Mouse (Mus musculus): Measurements from ENCODE around the gene Jhy.

Gene Jhy

DNA sequence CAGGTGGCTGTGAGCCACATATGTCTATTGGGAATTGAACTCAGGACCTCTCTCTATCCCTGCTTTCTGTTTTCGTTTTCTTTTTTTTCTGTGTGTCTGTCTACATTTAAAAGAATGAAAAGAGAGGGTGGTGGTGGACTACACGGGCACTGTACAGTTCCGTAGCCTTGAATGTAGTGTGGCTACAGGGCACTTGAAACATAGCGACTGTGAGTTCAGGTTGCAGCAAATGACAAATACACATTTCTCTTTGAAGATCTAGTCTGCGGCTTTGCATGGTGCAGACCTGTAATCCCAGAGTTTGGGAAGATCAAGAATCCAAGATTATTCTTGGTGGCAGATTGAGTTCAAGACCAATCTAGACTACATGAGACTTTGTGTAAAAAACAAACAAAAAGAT lies 93.6 kb downstream of the Jhy start:
- in situ Hi-C loops (cut with MboI; ENCODE audit: unreplicated experiment in 2 of 2): no loop called here

DNA sequence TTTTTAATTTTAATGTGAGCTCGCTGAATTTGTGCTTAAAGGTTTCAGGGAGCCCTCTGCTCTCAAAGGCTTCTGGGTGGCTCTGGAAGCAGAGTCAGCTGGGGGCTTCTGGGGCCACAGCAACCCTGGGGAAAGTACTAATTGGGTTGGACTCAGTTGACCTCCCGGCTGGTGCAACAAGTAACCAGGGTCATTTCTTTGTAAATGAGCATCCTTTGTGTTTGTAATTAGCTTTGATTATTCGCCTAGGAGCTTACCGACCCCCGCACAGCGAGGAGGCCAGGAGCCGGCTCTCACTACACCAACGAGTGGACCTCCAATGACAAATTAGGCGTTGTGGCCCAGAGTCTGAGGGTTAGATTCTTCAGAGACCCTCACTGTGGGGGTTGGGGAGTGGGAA lies 104.7 kb downstream of the Jhy start:
- in situ Hi-C loops (cut with MboI; ENCODE audit: unreplicated experiment in 2 of 2): no loop called here

DNA sequence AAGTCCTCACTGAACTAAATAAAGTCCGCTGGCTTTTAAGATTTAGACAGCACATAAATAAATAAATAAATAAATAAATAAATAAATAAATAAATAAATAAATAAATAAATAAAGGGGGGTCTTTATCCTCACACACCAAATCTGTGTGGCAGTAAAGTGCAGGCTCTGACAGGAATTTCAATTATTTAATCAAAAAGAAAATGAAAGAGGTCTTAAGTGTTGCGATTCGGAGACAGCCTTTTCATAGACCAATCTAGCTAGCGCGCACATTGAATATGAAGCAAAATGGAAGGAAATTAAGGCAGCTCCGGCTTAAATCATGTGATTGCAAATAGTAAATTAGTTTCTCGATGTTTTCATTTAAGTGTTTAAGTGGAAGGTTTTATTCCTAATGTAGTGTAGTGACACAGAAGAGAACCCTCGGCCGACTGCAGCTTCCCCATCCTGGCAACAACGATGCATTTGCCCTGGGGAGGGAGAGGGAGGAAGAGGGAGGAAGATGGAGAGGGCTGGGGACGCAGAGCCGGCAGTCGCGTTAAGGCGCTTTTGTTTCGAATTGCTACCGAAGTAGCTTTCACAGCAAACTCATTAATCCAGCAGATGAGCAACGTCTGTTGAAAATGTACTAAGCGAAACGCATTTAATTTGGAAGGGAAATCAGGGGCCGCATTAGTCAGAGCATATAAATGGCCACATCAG lies 105.3 kb downstream of the Jhy start:
- in situ Hi-C loops (cut with MboI; ENCODE audit: unreplicated experiment in 2 of 2): no loop called here

DNA sequence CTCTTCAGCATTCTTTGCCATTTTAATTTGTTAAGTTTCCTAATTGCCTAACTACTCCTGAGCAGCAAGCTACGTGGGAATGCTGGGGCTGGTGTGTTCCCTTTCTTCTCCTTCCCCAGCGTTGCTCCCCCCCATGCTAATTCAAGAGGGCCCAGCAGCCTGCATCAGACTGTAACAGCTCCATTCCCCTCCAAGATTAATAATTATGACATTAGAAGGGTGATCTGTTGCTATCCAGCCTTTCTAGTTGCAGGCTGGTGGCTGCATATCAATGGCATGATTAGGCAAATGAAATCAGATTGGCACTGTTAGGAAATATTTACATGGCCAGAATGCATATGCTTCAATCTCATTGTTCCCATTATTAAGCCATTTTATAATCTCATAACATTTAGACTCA lies 112.4 kb downstream of the Jhy start:
- in situ Hi-C loops (cut with MboI; ENCODE audit: unreplicated experiment in 2 of 2): no loop called here

Data from v-Abl transformed pro-B cells (cell line).